Mouse (Mus musculus): ENCODE data around the gene Nmt1. TPM values are rescaled to one million over a fixed set of nuclear protein-coding genes. Genes with fewer than 3 reads are reported as not detected.
A peak's percentile ranks its signal among the peaks of the same experiment; 100 is the strongest.

The Nmt1 gene
- polyA plus RNA-seq, 1 experiment from 2014 or later = 37.2 TPM

DNA sequence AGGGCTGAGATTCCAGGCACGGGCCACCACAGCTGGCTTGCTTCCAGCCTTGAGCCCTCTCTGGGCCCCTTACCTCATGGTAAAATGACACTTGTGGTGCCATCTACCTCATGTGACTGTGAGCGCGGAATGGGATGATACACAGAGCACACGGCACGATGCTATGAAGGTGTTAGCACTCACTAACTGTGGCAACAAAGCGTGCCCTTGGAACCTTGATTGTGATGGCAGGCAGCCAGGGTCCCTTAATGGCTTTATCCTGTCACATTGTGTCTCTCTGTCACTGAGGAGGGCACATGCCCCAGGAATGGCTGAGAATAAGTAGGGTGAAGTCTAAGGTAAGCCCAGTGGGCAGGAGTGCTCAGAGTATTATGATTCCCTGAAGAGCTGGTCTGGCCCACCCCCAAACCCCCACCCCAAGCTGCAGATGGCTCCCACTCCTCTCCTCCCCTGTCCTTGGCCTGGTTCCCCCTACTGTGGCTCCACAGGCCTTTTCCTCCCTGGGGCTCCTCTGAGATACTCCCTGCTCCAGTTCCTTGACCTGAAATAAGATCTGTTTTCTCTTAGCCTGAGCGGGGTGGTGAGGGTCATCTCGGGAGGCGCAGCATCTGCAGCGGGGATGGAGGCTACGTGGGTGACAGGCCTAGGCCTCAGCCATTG is 70.7 kb downstream of the Nmt1 start:
- H3K4me2 ChIP-seq (ENCODE audit: low read length) = no peak overlapping the region
- H3K4me3 ChIP-seq (replicated peaks; ENCODE audit: low read length) = no peak overlapping the region
- no peak for ATAC-seq
- no peak overlapping the region for H3K27ac ChIP-seq (ENCODE audit: low read length)
- 64% methylated on average over 11 of the region's 11 CpGs for WGBS
- no peaks in the 10 kb centered on the region for H3K36me3 ChIP-seq (ENCODE audit: control insufficient read depth, insufficient read depth)
- peaks cover 12% of the 10 kb centered on the region; the same call in 1 of the 2 replicates for H3K27me3 ChIP-seq (replicated peaks; ENCODE audit: control insufficient read depth, insufficient read depth, low read length)
- H3K9ac ChIP-seq (replicated peaks; ENCODE audit: low read depth, low read length) = no peak overlapping the region; the same call in 1 of the 2 replicates
- no peaks in the 10 kb centered on the region for H3K9me3 ChIP-seq (ENCODE audit: control insufficient read depth, low read length)
- peaks cover 23% of the 10 kb centered on the region for H3K4me1 ChIP-seq (replicated peaks; ENCODE audit: control insufficient read depth, insufficient read depth, low read length)

DNA sequence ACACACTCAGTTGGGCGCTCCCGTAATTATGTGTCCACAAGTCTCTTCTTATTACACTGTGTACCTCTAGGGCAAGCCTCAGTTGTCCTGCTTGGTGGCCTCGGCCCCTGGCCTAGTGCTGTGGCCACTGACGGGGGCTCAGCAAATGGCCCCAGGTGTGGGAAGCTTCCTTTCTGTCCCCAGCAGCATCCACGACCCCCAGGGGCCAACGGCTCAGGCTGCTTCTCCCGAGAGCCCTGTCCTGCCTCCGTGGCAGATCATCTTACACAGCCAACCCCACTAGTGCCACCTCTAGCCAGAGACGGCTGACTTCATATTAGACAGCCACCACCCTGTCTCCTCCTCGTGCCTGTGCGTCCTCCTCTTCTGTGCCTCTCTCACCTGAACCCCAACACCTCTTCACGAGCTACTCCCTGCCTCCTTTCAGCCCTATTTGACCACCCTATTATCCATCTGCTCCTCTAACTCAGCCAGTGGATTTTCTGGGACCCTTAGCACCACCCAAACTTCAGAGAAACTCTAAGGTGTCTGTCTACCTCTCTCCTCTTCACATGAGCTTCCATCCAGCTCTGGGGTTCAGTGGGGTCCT is 71.5 kb downstream of the Nmt1 start:
- 61% methylated on average over 12 of the region's 12 CpGs for WGBS
- no peak overlapping the region for H3K27ac ChIP-seq (ENCODE audit: low read length)
- H3K36me3 ChIP-seq (ENCODE audit: control insufficient read depth, insufficient read depth) = no peaks in the 10 kb centered on the region
- no peak overlapping the region for H3K4me2 ChIP-seq (ENCODE audit: low read length)
- H3K4me1 ChIP-seq (replicated peaks; ENCODE audit: control insufficient read depth, insufficient read depth, low read length) = peaks cover 25% of the 10 kb centered on the region
- H3K27me3 ChIP-seq (replicated peaks; ENCODE audit: control insufficient read depth, insufficient read depth, low read length) = peaks cover 12% of the 10 kb centered on the region; the same call in 1 of the 2 replicates
- no peak for ATAC-seq
- no peak overlapping the region for H3K4me3 ChIP-seq (replicated peaks; ENCODE audit: low read length)
- H3K9me3 ChIP-seq (ENCODE audit: control insufficient read depth, low read length) = no peaks in the 10 kb centered on the region
- no peak overlapping the region for H3K9ac ChIP-seq (replicated peaks; ENCODE audit: low read depth, low read length)

DNA sequence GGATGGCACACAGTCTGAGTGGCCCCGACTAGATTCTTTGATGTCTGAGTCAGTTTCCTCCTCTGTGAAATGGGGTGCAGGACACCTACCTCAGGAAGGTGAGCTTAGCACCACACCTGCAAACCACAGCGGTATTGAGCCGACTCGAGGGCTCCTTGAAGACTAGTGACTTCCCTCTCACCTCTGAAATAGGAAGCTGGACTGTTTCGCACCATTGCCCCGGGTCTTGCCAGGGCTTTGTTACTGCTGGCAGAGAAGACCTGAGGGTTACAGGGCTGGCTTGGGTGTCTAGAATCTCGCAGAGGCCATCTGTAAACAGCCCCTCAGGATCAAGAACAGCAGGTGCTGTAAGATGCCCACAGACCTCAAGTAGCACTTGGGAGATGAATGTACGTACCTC is 72.4 kb downstream of the Nmt1 start:
- 80% methylated on average over 8 of the region's 8 CpGs for WGBS
- H3K9me3 ChIP-seq (ENCODE audit: control insufficient read depth, low read length) = no peaks in the 10 kb centered on the region
- no peaks in the 10 kb centered on the region for H3K36me3 ChIP-seq (ENCODE audit: control insufficient read depth, insufficient read depth)
- peaks cover 25% of the 10 kb centered on the region for H3K4me1 ChIP-seq (replicated peaks; ENCODE audit: control insufficient read depth, insufficient read depth, low read length)
- ATAC-seq = no peak
- no peak overlapping the region for H3K27ac ChIP-seq (ENCODE audit: low read length)
- H3K4me3 ChIP-seq (replicated peaks; ENCODE audit: low read length) = no peak overlapping the region
- H3K4me2 ChIP-seq (ENCODE audit: low read length) = no peak overlapping the region
- no peak overlapping the region for H3K9ac ChIP-seq (replicated peaks; ENCODE audit: low read depth, low read length)
- H3K27me3 ChIP-seq (replicated peaks; ENCODE audit: control insufficient read depth, insufficient read depth, low read length) = peaks cover 12% of the 10 kb centered on the region; the same call in 1 of the 2 replicates

DNA sequence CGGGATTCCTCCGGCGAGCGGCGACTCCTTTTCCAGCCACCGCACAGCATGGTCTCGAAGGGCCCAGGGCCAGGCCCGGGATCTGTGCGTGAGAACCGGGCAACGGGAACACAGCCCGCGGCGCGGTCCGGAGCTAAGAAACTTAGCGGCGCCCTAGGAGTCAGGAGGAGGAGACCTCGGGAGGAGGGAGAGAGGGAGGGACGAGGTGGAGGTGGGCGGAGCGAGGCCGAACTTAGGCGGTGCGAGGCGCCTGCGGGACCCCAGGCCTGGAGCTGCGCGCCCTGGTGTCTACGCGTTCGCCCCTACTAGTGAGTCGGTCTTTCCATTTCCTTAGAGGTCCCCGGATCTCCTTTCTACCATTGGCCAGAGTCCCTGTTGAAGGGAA is 73.5 kb downstream of the Nmt1 start, which contains the start of the genes Plcd3 and Acbd4:
TSS of gene Plcd3 (minus strand) at position 178 of the 385 bp plus-strand sequence.
TSS of gene Acbd4 (plus strand) at position 202 of the 385 bp plus-strand sequence.
- peak within 1 kb of the TSS; percentile 81 for H3K4me2 ChIP-seq (ENCODE audit: low read length)
- peaks cover 12% of the 10 kb centered on the region; the same call in 1 of the 2 replicates for H3K27me3 ChIP-seq (replicated peaks; ENCODE audit: control insufficient read depth, insufficient read depth, low read length)
- H3K27ac ChIP-seq (ENCODE audit: low read length) = no peak within 1 kb of the TSS
- WGBS = 0% methylated on average over 34 of the region's 34 CpGs
- no peaks in the 10 kb centered on the region for H3K36me3 ChIP-seq (ENCODE audit: control insufficient read depth, insufficient read depth)
- peaks cover 25% of the 10 kb centered on the region for H3K4me1 ChIP-seq (replicated peaks; ENCODE audit: control insufficient read depth, insufficient read depth, low read length)
- ATAC-seq = 0 out of 2 replicates have a peak, but pooled peaks have one; percentile 23
- H3K9ac ChIP-seq (replicated peaks; ENCODE audit: low read depth, low read length) = peak within 1 kb of the TSS; percentile 59
- H3K9me3 ChIP-seq (ENCODE audit: control insufficient read depth, low read length) = no peaks in the 10 kb centered on the region
- peak within 1 kb of the TSS; percentile 44 for H3K4me3 ChIP-seq (replicated peaks; ENCODE audit: low read length)

DNA sequence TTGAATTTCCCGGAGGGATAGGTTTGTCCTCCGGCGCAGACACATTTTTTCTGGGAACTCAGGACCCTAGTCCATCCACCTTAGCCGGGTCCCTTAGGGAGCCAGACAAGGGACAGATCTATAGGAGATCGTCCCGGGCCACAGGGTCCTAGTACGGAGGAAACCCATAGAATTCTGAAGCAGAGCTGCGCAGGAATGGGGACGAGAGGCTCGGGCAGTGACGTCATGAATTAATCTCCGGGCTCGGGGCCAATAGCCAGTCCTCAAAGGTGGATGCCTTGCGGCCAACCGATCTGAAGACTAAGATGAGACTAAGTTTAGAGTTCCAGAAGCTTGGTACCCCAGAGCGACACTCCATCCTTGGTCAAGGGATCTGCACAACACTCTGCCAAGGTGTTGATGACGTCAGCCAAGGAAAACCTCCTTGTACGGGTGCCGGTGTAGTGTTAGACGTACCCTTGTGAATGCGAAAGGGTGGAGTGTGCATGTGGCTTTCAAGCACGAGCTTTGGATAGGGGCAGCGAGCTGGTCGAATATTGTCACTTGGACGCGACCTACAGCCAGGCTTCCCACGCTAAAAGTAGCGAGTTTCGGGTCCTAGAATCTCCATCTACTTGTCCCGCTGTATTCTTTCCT is 74.0 kb downstream of the Nmt1 start:
- H3K9me3 ChIP-seq (ENCODE audit: control insufficient read depth, low read length) = no peaks in the 10 kb centered on the region
- peak; percentile 29 for ATAC-seq
- H3K36me3 ChIP-seq (ENCODE audit: control insufficient read depth, insufficient read depth) = no peaks in the 10 kb centered on the region
- H3K27ac ChIP-seq (ENCODE audit: low read length) = no peak overlapping the region
- WGBS = under 1% methylated on average over 30 of the region's 30 CpGs
- peak overlapping the region; percentile 59 for H3K9ac ChIP-seq (replicated peaks; ENCODE audit: low read depth, low read length)
- H3K4me1 ChIP-seq (replicated peaks; ENCODE audit: control insufficient read depth, insufficient read depth, low read length) = peaks cover 25% of the 10 kb centered on the region
- peaks cover 12% of the 10 kb centered on the region; the same call in 1 of the 2 replicates for H3K27me3 ChIP-seq (replicated peaks; ENCODE audit: control insufficient read depth, insufficient read depth, low read length)
- H3K4me3 ChIP-seq (replicated peaks; ENCODE audit: low read length) = peak overlapping the region; percentile 44
- H3K4me2 ChIP-seq (ENCODE audit: low read length) = peak overlapping the region; percentile 81

DNA sequence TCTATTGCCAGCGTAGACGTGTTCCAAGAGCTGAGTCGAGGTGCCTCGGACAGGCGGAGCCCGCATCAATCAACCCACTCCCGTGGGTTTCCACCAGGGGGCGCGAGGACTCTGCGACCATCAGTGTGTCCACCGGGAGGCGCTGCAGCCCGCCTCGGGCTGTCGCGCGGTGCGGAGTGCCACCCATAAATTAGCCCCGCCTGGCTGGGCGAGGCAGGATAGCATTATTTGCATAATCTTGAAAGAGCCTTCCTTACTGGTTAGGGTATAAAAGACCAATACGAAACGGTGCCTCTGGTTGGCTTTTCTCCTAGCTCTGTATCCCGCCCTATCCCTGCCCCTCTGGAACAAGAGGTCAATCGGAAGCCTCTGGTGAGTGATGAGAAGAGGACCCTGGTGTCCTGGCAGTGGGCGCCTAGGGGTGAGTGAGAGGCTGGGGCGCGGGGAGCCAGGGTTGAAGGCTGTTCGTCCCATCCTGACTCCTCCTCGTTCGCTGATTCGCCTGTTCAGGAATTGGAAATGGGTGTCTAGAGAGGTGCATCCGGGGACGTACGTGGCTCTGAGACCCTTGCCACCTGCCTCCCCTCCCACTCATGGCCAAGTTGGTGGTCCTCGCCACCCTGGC is 74.8 kb downstream of the Nmt1 start:
- no peak overlapping the region for H3K27ac ChIP-seq (ENCODE audit: low read length)

DNA sequence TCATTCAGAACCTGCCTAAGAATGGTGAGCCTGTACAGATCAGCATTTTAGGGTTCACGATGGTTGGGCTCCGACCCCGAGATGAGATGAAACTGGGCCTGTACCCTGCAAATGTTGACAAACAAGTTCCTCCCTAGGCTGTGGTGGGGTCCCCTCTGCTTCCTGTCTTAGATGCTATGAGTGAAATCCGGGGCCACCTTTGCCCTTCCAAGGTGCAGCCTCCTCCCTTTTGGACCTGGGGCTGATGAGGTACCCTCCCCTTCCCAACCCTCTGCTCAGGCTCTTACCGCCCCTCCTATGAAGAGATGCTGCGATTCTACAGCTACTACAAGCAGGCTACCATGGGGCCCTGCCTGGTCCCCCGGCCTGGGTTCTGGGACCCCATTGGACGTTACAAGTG is 75.6 kb downstream of the Nmt1 start:
- Histone ChIP-seq H3K27me3 (replicated peaks; ENCODE audit: control insufficient read depth, insufficient read depth, low read length) (peaks cover 12% of the 10 kb centered on the region; the same call in 1 of the 2 replicates), H3K9me3 (ENCODE audit: control insufficient read depth, low read length) (no peaks in the 10 kb centered on the region), H3K4me2 (ENCODE audit: low read length) (peak overlapping the region; percentile 81), H3K27ac (ENCODE audit: low read length) (no peak overlapping the region), H3K9ac (replicated peaks; ENCODE audit: low read depth, low read length) (no peak overlapping the region), H3K4me1 (replicated peaks; ENCODE audit: control insufficient read depth, insufficient read depth, low read length) (peaks cover 25% of the 10 kb centered on the region), H3K4me3 (replicated peaks; ENCODE audit: low read length) (peak overlapping the region; percentile 44), H3K36me3 (ENCODE audit: control insufficient read depth, insufficient read depth) (no peaks in the 10 kb centered on the region)
- ATAC-seq = no peak
- WGBS = 62% methylated on average over 8 of the region's 8 CpGs

More for the DNA sequence above, 74.8 kb downstream of the Nmt1 start:
- Histone ChIP-seq H3K4me1 (replicated peaks; ENCODE audit: control insufficient read depth, insufficient read depth, low read length) (peaks cover 25% of the 10 kb centered on the region), H3K27me3 (replicated peaks; ENCODE audit: control insufficient read depth, insufficient read depth, low read length) (peaks cover 12% of the 10 kb centered on the region; the same call in 1 of the 2 replicates), H3K4me3 (replicated peaks; ENCODE audit: low read length) (peak overlapping the region; percentile 44), H3K36me3 (ENCODE audit: control insufficient read depth, insufficient read depth) (no peaks in the 10 kb centered on the region), H3K9me3 (ENCODE audit: control insufficient read depth, low read length) (no peaks in the 10 kb centered on the region), H3K9ac (replicated peaks; ENCODE audit: low read depth, low read length) (peak overlapping the region; percentile 30), H3K4me2 (ENCODE audit: low read length) (peak overlapping the region; percentile 81)
- peak; percentile 93 for ATAC-seq
- under 1% methylated on average over 33 of the region's 35 CpGs for WGBS

DNA sequence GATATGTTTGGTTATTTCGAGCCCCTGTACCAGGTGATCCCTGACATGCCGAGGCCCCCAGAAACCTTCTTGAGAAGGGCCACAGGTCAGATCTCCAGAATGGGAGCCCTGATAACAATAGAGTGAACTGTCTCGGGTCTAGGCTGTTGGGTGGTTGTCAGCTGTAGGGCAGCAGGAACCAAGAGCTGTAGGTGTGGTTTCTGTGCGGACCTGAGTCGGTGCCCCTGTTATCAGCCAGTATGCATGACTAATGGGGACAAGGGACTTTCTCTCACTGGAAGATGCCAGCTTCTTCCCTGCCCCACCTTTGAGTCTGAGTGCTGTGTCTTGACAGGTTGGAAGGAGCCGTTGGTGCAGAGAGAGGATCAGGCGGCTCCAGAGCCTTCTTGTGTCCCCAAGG is 76.5 kb downstream of the Nmt1 start:
- 79% methylated on average over 7 of the region's 7 CpGs for WGBS
- H3K4me2 ChIP-seq (ENCODE audit: low read length) = no peak overlapping the region
- H3K27me3 ChIP-seq (replicated peaks; ENCODE audit: control insufficient read depth, insufficient read depth, low read length) = peaks cover 12% of the 10 kb centered on the region; the same call in 1 of the 2 replicates
- H3K9ac ChIP-seq (replicated peaks; ENCODE audit: low read depth, low read length) = no peak overlapping the region
- H3K36me3 ChIP-seq (ENCODE audit: control insufficient read depth, insufficient read depth) = no peaks in the 10 kb centered on the region
- peaks cover 25% of the 10 kb centered on the region for H3K4me1 ChIP-seq (replicated peaks; ENCODE audit: control insufficient read depth, insufficient read depth, low read length)
- no peak overlapping the region for H3K27ac ChIP-seq (ENCODE audit: low read length)
- ATAC-seq = no peak
- H3K9me3 ChIP-seq (ENCODE audit: control insufficient read depth, low read length) = no peaks in the 10 kb centered on the region
- H3K4me3 ChIP-seq (replicated peaks; ENCODE audit: low read length) = no peak overlapping the region

All from forebrain, embryonic 16.5 days (tissue).